Mouse (Mus musculus) gastrocnemius, postnatal 25 days (tissue): ENCODE results near the gene Chst15. TPM values are rescaled to one million over a fixed set of nuclear protein-coding genes. Genes with fewer than 3 reads are reported as not detected.

ENCODE experiments used
- DNase-seq: peaks from one replicate; pipeline ENCODE4 v3.0.0; 2022
- long read RNA-seq, 2 experiments: library from polyadenylated mRNA; stranded (forward); transcript quantifications; one replicate each; pipeline ENCODE4 v2.0.0; 2021
- total RNA-seq, 2 experiments: library from RNA; stranded (reverse); gene quantifications; 1 replicate in 1 of 2; 2 replicates in 1 of 2; pipeline ENCODE4 v1.2.3; 2021

Gene Chst15
- 1 to 10 TPM; 2.7 to 4.5 TPM for total RNA-seq
- long read RNA-seq, experiment 1: 0 reads
- long read RNA-seq, experiment 2: 0 reads

- DNase-seq: peak; percentile 36
Observed at GRCm38 (mm10) chr7:132317036-132317541, at the start of gene Chst15. Gene Chst15, minus strand, starts transcription at chr7:132317228.

GRCm38 (mm10) chr7:132365703-132366384, 48.8 kb upstream of the Chst15 start:
- DNase-seq: no peak

DNA sequence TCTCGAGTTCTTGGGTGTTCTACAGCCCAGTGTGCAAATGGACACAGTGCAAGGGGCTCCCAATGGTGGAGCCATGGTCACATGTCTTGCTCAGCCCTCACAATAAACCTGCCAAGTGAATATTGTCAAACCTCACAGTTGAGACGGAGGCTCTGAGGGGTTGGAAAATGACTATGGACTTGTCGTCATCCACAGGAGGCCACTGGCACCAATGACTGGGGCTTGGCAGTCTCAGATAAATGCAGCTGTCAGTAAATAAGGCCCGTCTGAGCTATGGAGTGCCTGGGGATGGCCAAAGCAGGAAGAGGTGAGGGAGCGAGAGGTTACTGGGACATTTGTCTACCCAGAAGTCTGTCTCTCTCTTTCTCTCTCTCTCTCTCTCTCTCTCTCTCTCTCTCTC, 48.1 kb upstream of the Chst15 start:
- no peak for DNase-seq

- no peak for DNase-seq
Observed at GRCm38 (mm10) chr7:132364506-132364905, 47.5 kb upstream of the Chst15 start.

DNA sequence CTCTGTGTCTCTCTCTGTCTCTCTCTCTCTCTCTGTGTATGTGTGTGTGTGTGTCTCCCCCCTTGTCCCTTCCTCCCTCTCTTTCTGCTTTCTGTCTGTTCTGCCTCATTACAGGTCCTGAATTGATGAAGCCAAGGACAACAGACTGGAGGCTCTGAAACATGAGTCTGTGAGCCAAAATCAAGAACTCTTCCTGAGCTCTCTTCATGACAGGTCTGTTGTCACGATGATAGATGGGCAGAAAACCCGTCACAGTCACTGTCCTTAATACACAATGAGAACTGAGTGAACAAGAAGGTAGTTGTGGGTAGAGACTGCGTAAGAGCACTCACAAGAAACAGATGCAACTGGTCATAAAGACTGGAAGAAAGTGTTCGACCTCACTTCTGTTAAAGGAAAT, 43.3 kb upstream of the Chst15 start:
- no peak for DNase-seq

DNA sequence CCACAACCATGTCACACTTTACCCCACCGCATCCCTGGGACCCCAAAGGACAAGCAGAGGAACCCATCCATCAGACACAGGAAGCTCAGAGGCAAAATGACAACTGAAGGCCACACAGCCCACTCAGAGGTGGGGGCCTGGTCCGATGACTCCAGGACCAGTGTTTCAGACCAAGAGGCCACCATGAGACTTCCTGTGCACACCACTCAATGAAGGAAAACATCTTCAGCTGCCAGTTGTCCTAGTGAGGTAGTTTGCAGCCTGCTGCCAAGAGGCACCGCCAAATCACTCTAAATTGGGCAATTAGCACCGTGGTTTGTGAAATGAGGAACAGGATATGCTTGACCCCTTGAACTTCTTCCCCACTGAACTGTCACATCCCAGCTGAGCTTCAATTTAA, 41.7 kb upstream of the Chst15 start:
- no peak for DNase-seq

DNA sequence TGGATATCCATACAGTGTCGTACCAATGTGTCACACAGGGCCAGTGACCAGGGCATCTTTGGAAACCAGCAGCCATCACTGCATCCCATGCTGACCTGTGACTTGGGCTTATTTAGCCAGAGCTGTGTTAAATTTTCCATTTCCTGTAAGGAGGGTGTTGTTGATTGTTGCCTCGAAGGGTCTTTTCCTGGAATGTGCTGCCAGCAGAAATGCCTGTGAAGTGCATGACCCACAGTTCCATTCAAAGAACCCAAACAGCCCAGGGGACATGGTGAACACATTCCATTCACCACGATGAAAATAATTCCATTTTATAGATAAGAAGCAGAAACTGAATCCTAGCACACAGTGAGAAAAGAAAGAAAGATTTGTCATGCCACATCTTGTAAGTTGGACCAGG, 41.2 kb upstream of the Chst15 start:
- no peak for DNase-seq

- DNase-seq: no peak
Observed at GRCm38 (mm10) chr7:132357841-132358237, 40.8 kb upstream of the Chst15 start.

GRCm38 (mm10) chr7:132356881-132357840, 40.1 kb upstream of the Chst15 start:
- no peak for DNase-seq

- DNase-seq: no peak
Observed at GRCm38 (mm10) chr7:132356185-132356584, 39.2 kb upstream of the Chst15 start.

DNA sequence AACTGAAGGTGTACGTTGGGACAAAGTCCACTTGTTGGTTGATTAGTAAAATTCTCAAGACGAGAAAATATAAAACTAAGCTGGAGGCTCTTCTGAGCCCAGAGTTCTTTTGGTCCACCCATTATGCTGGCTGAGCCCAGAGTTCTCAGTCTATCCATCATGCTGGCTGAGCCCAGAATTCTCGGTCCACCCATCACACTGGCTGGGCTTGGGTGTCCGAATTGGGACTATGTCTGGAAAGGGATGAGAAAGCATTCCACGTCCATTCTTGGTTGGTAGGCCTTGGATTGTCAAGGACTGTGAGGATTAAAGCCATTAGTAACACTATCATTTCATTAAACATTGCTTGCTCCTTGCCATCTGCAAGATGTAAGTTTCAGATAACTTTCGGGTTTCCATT, 38.7 kb upstream of the Chst15 start:
- DNase-seq: no peak

- no peak for DNase-seq
Observed at GRCm38 (mm10) chr7:132349075-132349572, 32.1 kb upstream of the Chst15 start.

GRCm38 (mm10) chr7:132347273-132348045, 30.4 kb upstream of the Chst15 start:
- DNase-seq: no peak

- DNase-seq: no peak
Observed at GRCm38 (mm10) chr7:132345526-132346070, 28.6 kb upstream of the Chst15 start.

GRCm38 (mm10) chr7:132344606-132345005, 27.6 kb upstream of the Chst15 start:
- DNase-seq: no peak

DNA sequence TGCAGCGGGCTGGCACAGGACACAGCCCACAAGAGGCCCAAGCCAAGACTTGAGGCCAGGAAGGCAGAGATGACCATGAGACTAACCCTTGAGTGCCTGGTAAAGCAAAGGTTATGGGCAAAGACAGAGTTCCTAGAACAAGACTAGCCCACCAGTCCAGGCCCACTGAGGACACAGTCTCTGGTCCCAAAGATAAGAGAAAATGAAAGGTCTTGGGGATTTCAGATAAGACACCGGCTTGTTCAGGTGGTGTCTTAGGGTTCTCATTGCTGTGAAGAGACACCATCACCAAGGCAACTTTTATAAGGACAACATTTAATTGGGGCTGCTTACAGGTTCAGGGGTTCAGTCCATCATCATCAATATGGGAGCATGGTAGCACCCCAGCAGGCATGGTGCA, 26.9 kb upstream of the Chst15 start:
- DNase-seq: no peak

- no peak for DNase-seq
Observed at GRCm38 (mm10) chr7:132343146-132343545, 26.1 kb upstream of the Chst15 start.

- peak; percentile 13 for DNase-seq
Observed at GRCm38 (mm10) chr7:132339041-132339839, 22.2 kb upstream of the Chst15 start.

DNA sequence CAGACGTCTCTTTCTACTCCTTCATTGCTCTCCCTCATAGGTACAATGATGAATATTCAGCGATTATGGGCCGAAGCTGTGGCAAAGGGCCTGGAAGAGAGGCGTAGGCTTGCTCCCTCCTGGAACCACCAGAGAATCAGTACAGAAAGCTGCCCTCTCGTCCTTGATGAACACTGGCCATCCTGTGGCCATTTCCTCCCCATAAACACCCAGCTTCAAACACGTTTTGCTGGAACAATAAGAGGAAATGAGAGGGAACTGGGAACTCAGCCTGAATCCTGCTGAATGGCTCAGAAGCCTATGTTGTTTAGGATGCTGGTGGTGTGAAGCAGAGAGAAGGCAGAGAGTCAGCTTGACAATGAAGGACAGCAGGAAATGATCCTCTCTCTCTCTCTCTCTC, 21.3 kb upstream of the Chst15 start:
- DNase-seq: no peak

- no peak for DNase-seq
Observed at GRCm38 (mm10) chr7:132337268-132337917, 20.4 kb upstream of the Chst15 start.
